Mouse (Mus musculus) CH12.LX (cell line): ENCODE measurements around the gene Lrrc4. TPM values are rescaled to one million over a fixed set of nuclear protein-coding genes. Genes with fewer than 3 reads are reported as not detected.

Experiments used
- DNase-seq: peaks from one replicate; pipeline ENCODE4 v3.0.0-alpha.2; 2013; ENCODE audit errors: extremely low read depth
- H3K27ac ChIP-seq: 2 replicates; pipeline ENCODE4 v1.5.1; 2012; ENCODE audit warnings: low read depth, mild to moderate bottlenecking, control low read depth, moderate library complexity; ENCODE audit not compliant: insufficient read depth
- H3K27me3 ChIP-seq: replicated peaks from 2 replicates; pipeline ENCODE3; 2012; ENCODE audit warnings: inconsistent platforms
- H3K36me3 ChIP-seq, 2 experiments: replicated peaks in 1 of 2; 2 replicates each; pipeline versions ENCODE3 to v1.6.1; 2012; ENCODE audit warnings: inconsistent platforms in 1 of 2, low read length in 1 of 2, mild to moderate bottlenecking in 1 of 2, mixed read lengths in 1 of 2, moderate library complexity in 1 of 2; ENCODE audit not compliant: control insufficient read depth in 1 of 2, insufficient read depth in 1 of 2
- H3K4me1 ChIP-seq, 2 experiments: 2 replicates each; pipeline ENCODE4 v1.6.1; 2012; ENCODE audit warnings: inconsistent platforms in 1 of 2, moderate library complexity in 1 of 2; ENCODE audit not compliant: insufficient read depth in 2 of 2, control insufficient read depth in 1 of 2
- H3K4me2 ChIP-seq: 2 replicates; pipeline ENCODE4 v1.6.1; 2012; ENCODE audit warnings: low read depth, mild to moderate bottlenecking, control low read depth; ENCODE audit not compliant: poor library complexity, insufficient read depth, severe bottlenecking
- H3K4me3 ChIP-seq, 3 experiments: fragments of 150-350 bp in 1 of 3; sonication (generic) in 1 of 3; replicated peaks in 1 of 3; 2 replicates each; pipeline versions ENCODE3 to v1.5.1; 2011 to 2012; ENCODE audit warnings: low read depth in 2 of 3, low read length in 2 of 3, mild to moderate bottlenecking in 2 of 3, moderate library complexity in 2 of 3, control low read depth in 1 of 3, improper control_type of control experiment in 1 of 3, inconsistent platforms in 1 of 3, mixed read lengths in 1 of 3; ENCODE audit not compliant: poor library complexity in 1 of 3
- H3K79me2 ChIP-seq: replicated peaks from 2 replicates; pipeline ENCODE4 v1.6.1; 2012; ENCODE audit warnings: mild to moderate bottlenecking, moderate library complexity; ENCODE audit not compliant: control insufficient read depth, poor library complexity, insufficient read depth, severe bottlenecking; ENCODE audit errors: extremely low read depth
- H3K9ac ChIP-seq: 2 replicates; pipeline ENCODE4 v1.6.1; 2012; ENCODE audit warnings: low read depth, mild to moderate bottlenecking, control low read depth, moderate library complexity; ENCODE audit not compliant: insufficient read depth
- H3K9me3 ChIP-seq: replicated peaks from 2 replicates; pipeline ENCODE3; 2012; ENCODE audit warnings: low read length, inconsistent platforms, mixed read lengths
- BHLHE40 ChIP-seq: IDR thresholded peaks from 2 replicates; pipeline ENCODE4 v1.6.1; 2011; ENCODE audit warnings: mild to moderate bottlenecking, low read depth, low read length, improper control_type of control experiment
- E2F4 ChIP-seq: IDR thresholded peaks from 2 replicates; pipeline ENCODE4 v1.6.1; 2011; ENCODE audit warnings: low read depth, low read length, improper control_type of control experiment; ENCODE audit not compliant: insufficient replicate concordance
- ELF1 ChIP-seq: IDR thresholded peaks from 2 replicates; pipeline ENCODE4 v1.6.1; 2014; ENCODE audit warnings: low read depth, mild to moderate bottlenecking, inconsistent platforms, low read length, improper control_type of control experiment
- EP300 ChIP-seq: IDR thresholded peaks from 2 replicates; pipeline ENCODE4 v1.6.1; 2011; ENCODE audit warnings: low read length, improper control_type of control experiment
- ETS1 ChIP-seq: conservative IDR thresholded peaks from 2 replicates; pipeline ENCODE4 v1.6.1; 2012; ENCODE audit warnings: low read depth, mild to moderate bottlenecking, inconsistent platforms, low read length, improper control_type of control experiment, moderate library complexity
- HCFC1 ChIP-seq: IDR thresholded peaks from 2 replicates; pipeline ENCODE4 v1.6.1; 2012; ENCODE audit warnings: low read depth, mild to moderate bottlenecking, inconsistent platforms, low read length, improper control_type of control experiment
- IRF4 ChIP-seq: IDR thresholded peaks from 2 replicates; pipeline ENCODE4 v1.6.1; 2014; ENCODE audit warnings: low read depth, mild to moderate bottlenecking, inconsistent platforms, low read length, improper control_type of control experiment
- MAFK ChIP-seq: IDR thresholded peaks from 2 replicates; pipeline ENCODE4 v1.6.1; 2011; ENCODE audit warnings: low read length, improper control_type of control experiment; ENCODE audit not compliant: insufficient replicate concordance
- MAZ ChIP-seq: IDR thresholded peaks from 2 replicates; pipeline ENCODE4 v1.6.1; 2012; ENCODE audit warnings: low read depth, mild to moderate bottlenecking, inconsistent platforms, low read length, improper control_type of control experiment, moderate library complexity
- MYC ChIP-seq: IDR thresholded peaks from 2 replicates; pipeline ENCODE4 v1.6.1; 2011; ENCODE audit warnings: low read depth, mild to moderate bottlenecking, improper control_type of control experiment, low read length
- NELFE ChIP-seq: IDR thresholded peaks from 2 replicates; pipeline ENCODE4 v1.6.1; 2011; ENCODE audit warnings: low read depth, low read length, improper control_type of control experiment
- SIN3A ChIP-seq: IDR thresholded peaks from 2 replicates; pipeline ENCODE4 v1.6.1; 2012; ENCODE audit warnings: low read length, improper control_type of control experiment, inconsistent platforms
- TCF12 ChIP-seq: IDR thresholded peaks from 2 replicates; pipeline ENCODE4 v1.6.1; 2014; ENCODE audit warnings: low read depth, mild to moderate bottlenecking, inconsistent platforms, low read length, improper control_type of control experiment
- USF1 ChIP-seq: IDR thresholded peaks from 2 replicates; pipeline ENCODE4 v1.6.1; 2014; ENCODE audit warnings: low read depth, mild to moderate bottlenecking, inconsistent platforms, low read length, improper control_type of control experiment
- ZC3H11A ChIP-seq: IDR thresholded peaks from 2 replicates; pipeline ENCODE4 v1.6.1; 2012; ENCODE audit warnings: low read depth, mild to moderate bottlenecking, inconsistent platforms, low read length, improper control_type of control experiment
- ZMIZ1 ChIP-seq: IDR thresholded peaks from 2 replicates; pipeline ENCODE4 v1.6.1; 2012; ENCODE audit warnings: low read depth, mild to moderate bottlenecking, inconsistent platforms, low read length, improper control_type of control experiment
- dilution Hi-C: fragments of 300-500 bp; cut with MboI; formaldehyde crosslinking; loops from 2 replicates; pipeline ENCODE4 v1.14.3; 2020; ENCODE audit warnings: low sequenced_read_pairs; ENCODE audit not compliant: extremely low pct_unique_long_range_greater_than_20kb, extremely low pct_ligation_motif_present
- in situ Hi-C: fragments of 300-500 bp; cut with MboI; formaldehyde crosslinking; loops from 3 replicates; pipeline ENCODE4 v1.14.3; 2019; ENCODE audit warnings: low sequenced_read_pairs, low pct_ligation_motif_present, low pct_unique_long_range_greater_than_20kb, mixed read lengths
- polyA plus RNA-seq: library from polyadenylated mRNA; unstranded; fragments of >175 nt; gene quantifications from 2 replicates; pipeline ENCODE4 v1.2.1, GENCODE M21; 2012; ENCODE audit warnings: low read depth; ENCODE audit not compliant: insufficient read length
- total RNA-seq, 2 experiments: library from RNA; depleted of rRNA; stranded (reverse); fragments of 300-350 nt in 1 of 2; fragments of >200 nt in 1 of 2; gene quantifications; 2 replicates each; pipeline ENCODE4 v1.2.3; 2012 to 2014

Gene Lrrc4
- total and polyA plus RNA-seq, 3 experiments: 0.09 to 0.55 TPM; not detected in 1

DNA sequence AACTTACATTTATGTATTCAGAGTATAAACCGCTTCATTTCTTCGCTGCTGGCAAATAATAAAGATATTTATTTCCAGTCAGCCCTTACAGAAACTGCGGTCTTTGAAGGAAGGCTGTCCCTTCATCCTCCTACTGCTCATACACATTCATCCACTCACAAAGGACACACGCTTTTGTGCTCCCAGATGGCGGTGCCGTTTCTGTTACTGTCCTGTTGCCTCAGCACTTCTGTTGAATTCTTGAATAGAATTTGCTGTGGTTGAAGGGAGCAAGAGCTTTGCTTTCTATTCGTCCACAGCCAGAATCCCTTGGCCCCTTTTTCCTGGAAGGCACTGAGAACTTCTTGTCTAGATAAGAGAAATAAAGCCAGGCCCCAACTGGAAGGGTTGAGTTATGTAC lies 85.7 kb downstream of the Lrrc4 start:
- no peaks in the 10 kb centered on the region for H3K27me3 ChIP-seq
- no peak overlapping the region for H3K9ac ChIP-seq
- H3K36me3 ChIP-seq: peaks cover 53 to 91% of the 10 kb centered on the region in 2 experiments
- DNase-seq: no peak
- H3K4me2 ChIP-seq: no peak overlapping the region
- TF ChIP-seq MYC: no peak
- H3K4me3 ChIP-seq: no peak overlapping the region
- dilution Hi-C loops (no loop called here), in situ Hi-C loops (no loop called here)
- H3K27ac ChIP-seq: no peak overlapping the region
- H3K9me3 ChIP-seq: no peaks in the 10 kb centered on the region
- no peaks in the 10 kb centered on the region for H3K79me2 ChIP-seq
- no peaks in the 10 kb centered on the region for H3K4me1 ChIP-seq

GRCm38 (mm10) chr6:28743586-28743985 lies 88.0 kb downstream of the Lrrc4 start:
- Histone ChIP-seq H3K36me3 (peaks cover 42 to 92% of the 10 kb centered on the region in 2 experiments), H3K27me3 (no peaks in the 10 kb centered on the region), H3K9me3 (no peaks in the 10 kb centered on the region), H3K79me2 (peaks cover 3% of the 10 kb centered on the region; the same call in 1 of the 2 replicates), H3K4me3 (no peak overlapping the region), H3K27ac (no peak overlapping the region), H3K4me2 (no peak overlapping the region), H3K9ac (no peak overlapping the region), H3K4me1 (no peaks in the 10 kb centered on the region)
- TF ChIP-seq EP300: no peak
- TF ChIP-seq MAZ: no peak
- TF ChIP-seq E2F4: no peak
- TF ChIP-seq HCFC1: no peak
- TF ChIP-seq TCF12: no peak
- no peak for TF ChIP-seq ETS1
- TF ChIP-seq MAFK: no peak
- no peak for TF ChIP-seq ELF1
- no peak for TF ChIP-seq USF1
- TF ChIP-seq SIN3A: no peak
- no peak for TF ChIP-seq ZMIZ1
- no peak for TF ChIP-seq BHLHE40
- no peak for TF ChIP-seq ZC3H11A
- no peak for TF ChIP-seq IRF4
- TF ChIP-seq NELFE: no peak
- in situ Hi-C loops (no loop called here), dilution Hi-C loops (no loop called here)
- no peak for DNase-seq
